Mouse (Mus musculus): ENCODE results near the gene Ddx28.

GRCm38 (mm10) chr8:106047854-106048630, 36.4 kb upstream of the Ddx28 start:
- no peak for TF ChIP-seq EP300 (IDR thresholded peaks at IDR 0.05; ENCODE audit: low read depth)
- no peak for TF ChIP-seq CTCF (IDR thresholded peaks at IDR 0.05; ENCODE audit: low read depth)
